Mouse (Mus musculus): ENCODE data around the gene Gucy2e.

Gene Gucy2e

DNA sequence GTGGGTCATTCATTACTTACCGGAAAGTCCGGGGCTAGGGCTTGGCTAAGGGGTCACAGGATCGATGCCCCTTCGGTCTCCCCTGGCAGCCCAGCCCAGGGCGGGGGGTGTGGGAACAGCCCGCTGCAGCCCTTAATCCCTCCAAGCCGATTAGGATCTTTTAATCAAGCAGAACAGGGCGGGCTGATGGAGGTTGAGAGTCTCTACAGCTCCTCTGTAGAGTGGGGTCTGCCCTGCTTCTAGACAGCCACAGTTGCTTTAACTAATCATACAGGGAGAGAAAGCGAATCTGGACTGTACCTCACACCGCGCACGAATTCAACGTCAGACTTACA is at the start of gene Gucy2e:
TSS of gene Gucy2e (minus strand) at position 111 of the 335 bp plus-strand sequence.
- peak; percentile 29 for DNase-seq (ENCODE audit: low read depth)

DNA sequence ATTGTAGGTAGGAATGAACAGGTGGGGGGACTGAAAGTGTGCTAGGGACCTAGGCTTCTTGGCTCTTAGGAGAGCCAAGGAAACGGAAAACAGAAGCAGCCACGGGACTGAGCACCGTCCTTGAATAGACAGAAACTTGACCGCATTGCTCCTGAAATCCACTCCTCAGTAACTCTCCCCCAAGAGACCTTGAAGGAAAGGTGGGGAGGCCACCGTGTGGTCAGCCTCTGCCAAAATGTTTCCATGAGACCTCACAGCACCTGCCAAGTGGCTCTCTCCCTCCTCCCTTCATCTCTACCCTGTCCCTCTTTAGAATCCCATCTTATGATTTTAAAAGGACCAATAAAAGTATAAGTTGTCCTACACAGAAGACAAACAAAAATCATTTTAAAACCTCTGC is 40.4 kb upstream of the Gucy2e start:
- no peak for DNase-seq (ENCODE audit: low read depth)

DNA sequence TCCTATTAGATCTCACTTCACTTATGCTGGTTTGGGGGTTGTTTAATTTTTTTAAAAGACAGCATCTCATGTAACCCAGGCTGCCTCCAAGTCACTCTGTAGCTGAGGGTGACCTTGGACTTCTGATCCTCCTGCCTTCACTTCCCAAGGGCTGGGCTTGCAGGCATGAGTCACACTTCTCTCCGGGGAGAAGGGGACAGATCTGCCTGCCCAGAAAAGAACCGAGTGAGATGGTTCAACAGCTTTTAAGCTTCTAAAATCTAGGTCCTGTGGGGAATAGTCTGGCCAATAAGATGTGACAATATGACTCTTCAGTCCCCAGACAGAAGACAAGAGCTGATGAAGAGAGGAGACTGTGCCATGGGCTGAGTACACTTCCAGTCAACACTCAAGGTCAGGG is 39.2 kb upstream of the Gucy2e start:
- no peak for DNase-seq (ENCODE audit: low read depth)

DNA sequence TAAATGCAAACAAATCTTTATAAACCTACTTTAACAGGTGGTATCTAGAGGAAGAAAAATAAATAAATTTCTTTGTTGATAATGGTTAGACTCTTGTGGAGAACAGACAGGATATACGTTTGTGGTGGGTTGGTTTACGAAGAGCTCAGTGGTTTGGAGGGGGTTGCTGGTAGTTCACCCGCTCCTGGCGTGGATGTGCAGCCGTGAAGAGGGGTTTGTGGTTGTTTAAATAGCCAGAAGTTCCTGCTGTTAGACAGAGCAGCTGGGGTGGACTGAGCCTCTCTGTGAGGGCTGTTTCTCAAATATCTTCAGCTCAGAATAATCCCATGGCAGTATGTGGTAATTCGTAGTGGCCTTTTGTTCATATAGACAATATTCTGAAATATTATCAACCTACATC is 38.8 kb upstream of the Gucy2e start:
- DNase-seq (ENCODE audit: low read depth), result no peak

DNA sequence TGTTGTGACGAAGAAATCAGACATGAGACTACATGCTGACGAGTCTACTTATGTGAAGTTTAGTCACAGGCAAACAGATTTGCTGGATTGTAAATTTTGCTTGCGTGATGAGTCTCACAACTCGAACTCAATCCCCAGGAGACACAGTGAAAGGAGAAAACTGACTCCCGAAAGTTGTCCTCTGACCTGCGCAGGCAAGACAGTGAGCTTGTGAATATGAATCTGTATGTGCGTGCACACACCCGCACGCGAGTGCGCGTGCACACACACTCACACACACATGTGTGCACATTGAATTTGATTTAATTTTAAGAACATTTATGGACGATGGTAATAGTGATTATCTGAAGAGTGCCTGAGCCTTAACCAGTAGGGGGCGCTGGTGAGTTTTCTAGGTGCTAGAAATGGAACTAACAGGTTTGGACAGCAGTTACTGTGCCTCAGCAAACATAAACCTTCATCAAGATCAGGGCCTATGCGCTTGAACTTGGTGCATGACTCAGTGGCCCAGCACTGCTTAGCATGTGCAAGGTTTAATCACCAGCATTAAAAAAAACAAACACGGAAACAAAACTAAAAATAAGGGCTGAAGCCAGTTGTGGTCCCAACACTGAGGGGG is 35.4 kb upstream of the Gucy2e start:
- DNase-seq (ENCODE audit: low read depth), result peak; percentile 93

DNA sequence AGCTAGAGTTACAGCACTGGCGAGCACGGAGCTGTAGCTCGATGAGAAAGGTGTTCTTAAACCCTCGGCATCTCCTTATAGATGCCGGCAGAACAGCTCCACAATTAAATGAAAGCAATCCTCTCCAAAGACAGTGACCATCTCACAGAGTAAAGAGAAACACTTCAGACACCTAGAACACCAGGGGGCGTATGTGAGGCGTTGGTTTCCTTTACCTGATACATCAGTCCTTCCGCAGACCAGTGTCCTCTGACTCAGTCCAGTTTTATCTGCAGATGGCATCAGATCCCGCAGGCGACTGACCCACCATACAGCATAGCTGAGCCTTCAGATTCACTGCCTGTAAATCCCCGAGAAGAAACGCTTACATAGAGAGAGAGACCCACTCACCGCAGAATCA is 32.7 kb upstream of the Gucy2e start:
- peak; percentile 92 for DNase-seq (ENCODE audit: low read depth)

DNA sequence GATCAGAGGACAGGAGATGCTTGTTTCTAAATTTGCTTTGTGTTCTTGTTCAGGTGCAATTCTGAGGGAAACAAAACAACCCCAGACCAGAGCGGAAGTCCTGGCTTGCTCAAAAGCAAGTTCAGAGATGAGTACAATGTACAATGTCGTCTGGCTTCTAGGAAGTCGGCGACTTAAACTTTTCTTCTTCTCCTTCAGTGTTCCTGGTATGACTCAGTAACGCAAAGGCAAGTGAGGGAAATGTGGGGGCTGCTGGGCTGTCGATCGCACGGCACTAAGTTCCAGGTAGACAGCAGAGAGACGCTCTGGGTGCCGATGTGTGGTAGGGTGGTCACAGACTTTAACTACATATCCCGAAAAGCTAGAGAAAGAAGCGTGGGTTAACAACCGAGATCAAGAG is 31.3 kb upstream of the Gucy2e start:
- DNase-seq (ENCODE audit: low read depth), result peak; percentile 86

DNA sequence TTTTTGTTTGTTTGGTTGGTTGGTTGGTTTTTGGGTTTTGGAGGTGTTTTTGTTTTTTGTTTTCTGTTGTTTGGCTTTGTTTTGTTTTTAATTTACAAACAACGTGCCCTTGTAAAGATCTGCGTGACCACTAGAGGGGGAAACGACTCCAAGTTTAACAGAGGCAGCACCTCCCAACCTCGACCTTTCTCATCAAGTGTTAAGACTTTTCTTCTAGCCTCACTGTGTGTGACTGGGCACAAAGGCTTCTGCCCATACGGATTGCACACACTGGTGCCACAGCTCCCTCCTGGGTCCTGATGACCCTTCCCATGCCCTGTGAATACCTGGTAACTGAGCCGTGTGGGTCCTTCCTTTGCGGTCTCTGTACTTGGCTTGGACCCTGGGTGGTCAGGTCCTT is 30.5 kb upstream of the Gucy2e start:
- DNase-seq (ENCODE audit: low read depth), result peak; percentile 92

DNA sequence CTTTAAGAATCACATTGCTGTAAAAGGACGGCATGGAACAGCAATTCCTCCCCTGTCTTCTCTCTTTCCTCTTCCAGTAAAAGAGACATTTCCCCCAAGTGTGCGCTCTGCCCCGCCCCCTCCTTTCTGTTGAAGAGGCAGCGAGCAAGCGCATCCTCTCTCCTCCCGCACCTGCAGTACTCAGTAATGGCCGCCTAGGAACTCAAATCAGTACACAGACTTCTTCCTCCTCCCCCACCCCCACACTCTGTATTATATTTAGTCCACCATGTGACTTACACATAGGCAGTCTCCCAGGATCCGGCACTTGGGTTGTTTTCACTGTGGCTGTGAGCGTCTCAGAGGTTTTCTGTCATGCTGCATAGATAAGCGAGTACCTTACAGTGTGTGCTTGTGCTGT is 29.4 kb upstream of the Gucy2e start:
- peak; percentile 90 for DNase-seq (ENCODE audit: low read depth)

DNA sequence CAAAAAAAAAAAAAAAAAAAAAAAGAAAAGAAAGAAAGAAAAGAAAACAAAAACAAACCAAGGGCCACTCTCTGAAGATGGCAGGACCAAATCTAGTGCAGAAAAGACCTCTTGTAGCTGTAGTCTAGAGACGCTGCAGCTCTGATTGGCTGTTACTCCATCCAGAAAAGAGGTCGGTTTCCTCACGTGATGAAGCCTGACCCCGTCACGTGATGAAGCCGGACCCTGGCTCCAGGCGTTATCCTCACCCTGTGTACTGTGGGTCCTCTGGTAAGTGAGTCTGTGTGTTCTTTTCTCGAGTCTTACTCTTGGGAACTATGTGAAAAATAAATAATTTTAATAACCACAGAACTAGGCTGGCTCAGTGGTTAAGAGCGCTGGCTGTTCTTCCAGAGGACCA is 28.6 kb upstream of the Gucy2e start:
- no peak for DNase-seq (ENCODE audit: low read depth)

DNA sequence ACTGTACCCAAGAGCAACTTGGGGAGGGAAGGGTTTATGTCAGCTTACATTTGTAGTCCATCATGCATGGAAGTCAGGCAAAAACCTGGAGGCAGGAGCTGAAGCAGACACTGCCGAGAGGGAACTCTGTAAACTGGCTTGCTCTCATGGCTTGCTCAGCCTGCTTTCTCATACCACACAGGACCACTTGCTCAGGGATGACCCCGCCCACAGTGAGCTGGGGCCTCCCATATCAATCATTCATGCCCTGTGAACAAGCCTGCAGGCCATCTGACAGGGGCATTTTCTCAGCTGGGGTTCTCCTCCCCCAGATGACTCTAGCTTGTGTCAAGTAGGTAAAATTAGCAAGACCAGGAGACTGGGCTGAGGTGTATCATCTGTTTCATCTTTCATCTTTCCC is 27.4 kb upstream of the Gucy2e start:
- no peak for DNase-seq (ENCODE audit: low read depth)

DNA sequence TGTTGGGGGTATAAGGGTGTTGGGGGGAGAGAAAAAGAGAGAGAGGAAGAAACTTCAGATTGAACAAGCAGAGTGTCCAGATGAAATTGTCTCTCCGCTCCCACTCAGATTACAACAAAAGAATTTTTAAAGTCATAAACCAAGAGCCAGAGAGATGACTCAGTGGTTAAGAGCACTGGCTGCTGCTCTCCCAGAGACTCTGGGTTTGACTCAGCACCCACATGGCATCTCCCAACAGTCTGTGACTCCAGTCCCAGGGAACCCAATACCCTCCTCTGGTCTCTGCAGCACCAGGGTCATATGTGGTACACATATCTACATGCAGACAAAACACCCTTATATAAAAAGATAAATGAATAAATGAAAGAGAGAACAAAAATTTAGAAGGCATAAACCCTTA is 23.3 kb upstream of the Gucy2e start:
- no peak for DNase-seq (ENCODE audit: low read depth)

DNA sequence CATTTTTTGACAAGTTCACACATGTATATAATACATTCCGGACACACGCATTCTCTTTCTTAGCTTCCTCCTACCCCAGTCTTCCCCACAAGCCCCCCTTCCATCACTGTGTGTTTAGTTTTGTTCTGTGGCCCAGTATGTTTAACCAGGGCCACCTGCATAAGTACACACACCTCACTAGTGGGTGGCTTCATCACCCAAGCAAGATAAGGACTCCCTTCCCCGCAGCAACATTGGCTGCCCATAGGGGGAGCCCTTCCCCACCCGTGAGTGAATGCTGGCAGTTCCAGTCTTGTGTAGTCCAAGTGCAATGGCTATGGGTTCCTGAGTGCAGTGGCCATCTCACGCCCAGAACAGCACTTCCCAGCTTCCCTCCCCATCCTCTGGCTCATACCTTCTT is 21.5 kb upstream of the Gucy2e start:
- DNase-seq (ENCODE audit: low read depth), result peak; percentile 91

DNA sequence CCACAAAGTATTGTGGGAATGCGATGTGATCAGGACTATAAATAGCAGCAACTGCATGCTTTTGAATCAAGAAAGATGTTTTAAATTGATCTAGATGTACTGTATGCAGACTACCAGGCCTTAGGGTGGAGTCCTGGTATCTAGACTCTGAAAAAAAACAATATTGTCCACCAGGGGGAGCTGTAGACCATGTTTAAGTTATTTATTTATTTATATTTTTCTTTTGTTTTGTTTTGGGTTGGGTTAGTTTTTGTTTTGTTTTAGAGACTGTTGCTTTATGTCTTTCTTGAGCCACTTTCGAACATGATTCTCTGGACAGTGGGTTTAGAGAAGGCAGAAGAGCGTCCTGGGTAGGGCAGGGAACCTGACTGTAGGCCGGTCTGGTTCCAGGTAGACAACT is 21.0 kb upstream of the Gucy2e start:
- peak; percentile 94 for DNase-seq (ENCODE audit: low read depth)

DNA sequence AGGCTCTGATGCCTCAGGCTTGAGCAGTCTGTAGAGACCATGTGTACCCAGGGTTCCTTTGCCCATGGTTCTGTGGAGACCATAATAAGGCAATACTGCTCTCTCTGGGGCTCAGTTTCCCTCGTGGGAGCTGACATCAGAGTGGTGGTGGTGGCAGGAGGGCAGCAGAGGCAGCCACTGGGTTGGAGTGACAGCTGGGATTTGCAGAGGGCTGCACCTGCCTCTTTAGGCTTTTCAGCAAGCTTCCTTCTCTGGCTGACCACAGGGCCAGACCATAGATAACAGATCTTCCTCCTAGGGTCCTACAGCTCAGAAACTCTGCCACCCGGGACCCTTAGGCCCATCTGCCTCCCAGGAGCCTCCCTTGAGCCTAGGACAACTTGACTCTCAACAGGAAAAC is 20.2 kb upstream of the Gucy2e start:
- DNase-seq (ENCODE audit: low read depth), result no peak

DNA sequence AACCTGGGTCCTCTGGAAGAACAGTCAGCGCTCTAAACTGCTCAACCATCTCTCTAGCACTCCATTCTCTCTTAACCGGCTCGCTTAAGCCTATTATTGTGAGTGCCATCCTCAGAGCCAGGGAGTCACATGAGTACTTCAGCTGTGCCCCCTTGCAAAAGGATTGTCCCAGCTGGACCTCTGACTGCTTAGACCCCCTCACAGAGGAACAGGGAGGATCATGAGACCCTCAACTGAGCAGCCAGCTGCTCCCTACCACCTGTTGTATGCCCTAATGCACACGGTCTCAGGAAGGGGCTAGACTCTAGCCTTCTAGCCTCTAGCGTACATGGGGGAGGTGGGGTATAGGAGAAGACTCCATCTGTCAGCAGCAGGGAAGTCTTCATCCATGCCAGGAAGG is 18.0 kb upstream of the Gucy2e start:
- DNase-seq (ENCODE audit: low read depth), result no peak

DNA sequence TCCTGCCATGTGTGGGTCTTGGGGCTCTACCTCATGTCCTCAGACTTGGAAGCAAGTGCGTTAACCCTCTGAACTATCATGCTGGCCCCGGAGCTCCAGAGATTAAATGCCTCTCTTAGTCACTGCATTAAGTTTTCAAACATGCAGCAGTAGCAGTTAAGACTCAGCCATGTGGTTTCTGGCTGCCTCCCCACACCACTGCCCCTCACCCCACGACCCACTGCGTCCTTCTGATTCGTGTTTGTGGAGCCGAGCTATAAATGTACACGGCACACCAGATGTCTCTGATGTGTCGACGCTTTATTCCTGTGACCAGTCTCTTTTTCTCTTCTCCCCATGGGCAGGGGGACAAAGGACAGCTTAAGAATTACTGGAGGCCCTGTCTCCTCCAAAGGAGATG is 16.3 kb upstream of the Gucy2e start:
- DNase-seq (ENCODE audit: low read depth), result no peak

DNA sequence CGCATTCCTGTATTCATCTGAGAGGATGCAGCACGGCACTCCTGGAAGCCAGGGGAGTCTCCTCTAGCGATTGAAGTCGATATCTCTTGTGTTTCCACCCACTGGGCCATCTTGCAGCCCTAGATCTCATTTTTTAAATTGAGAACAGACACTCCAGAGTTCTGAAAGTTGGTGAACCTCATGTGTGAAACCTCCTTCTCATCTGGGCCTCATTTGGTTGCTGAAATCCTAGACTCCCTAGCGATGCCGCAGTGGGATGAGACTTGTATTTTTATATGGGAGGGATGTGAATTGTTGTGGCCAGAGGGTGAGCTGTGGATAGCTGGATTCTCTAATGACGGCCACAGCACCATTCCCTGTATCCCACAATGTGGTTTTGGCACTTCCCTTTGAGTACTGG is 15.1 kb upstream of the Gucy2e start:
- DNase-seq (ENCODE audit: low read depth), result no peak

DNA sequence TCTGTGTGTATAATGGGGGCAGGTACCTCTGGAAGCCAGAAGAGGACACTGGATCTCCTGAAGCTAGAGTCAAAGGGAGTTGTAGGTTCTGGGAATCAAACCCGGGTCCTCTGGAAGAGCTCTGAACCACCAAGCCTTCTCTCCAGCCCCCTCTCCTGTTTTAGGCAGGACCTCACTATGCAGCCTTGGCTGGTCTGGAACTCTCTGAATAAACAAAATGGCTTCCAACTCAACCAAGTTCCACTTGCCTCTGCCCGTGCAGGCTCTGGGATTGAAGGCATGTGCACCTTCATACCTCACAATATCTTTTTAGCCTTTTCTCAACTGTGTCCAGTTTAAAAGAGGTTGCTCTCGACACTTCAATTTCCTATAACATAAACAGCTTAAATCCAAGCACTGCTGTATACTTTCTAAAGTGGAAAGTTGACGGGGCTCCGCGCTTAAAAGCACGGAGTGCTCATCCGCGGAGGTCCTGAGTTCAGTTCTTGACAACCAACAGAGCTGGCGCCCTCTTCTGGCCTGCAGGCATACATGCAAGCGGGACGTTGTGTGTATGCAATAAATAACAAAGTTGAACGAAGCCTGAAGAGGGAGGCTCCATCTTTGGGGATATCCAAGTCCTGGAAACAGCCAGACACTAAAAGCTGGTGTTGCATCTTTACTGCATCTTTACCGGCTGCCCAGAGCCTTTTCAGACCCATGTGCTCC is 14.5 kb upstream of the Gucy2e start:
- DNase-seq (ENCODE audit: low read depth), result peak; percentile 75

DNA sequence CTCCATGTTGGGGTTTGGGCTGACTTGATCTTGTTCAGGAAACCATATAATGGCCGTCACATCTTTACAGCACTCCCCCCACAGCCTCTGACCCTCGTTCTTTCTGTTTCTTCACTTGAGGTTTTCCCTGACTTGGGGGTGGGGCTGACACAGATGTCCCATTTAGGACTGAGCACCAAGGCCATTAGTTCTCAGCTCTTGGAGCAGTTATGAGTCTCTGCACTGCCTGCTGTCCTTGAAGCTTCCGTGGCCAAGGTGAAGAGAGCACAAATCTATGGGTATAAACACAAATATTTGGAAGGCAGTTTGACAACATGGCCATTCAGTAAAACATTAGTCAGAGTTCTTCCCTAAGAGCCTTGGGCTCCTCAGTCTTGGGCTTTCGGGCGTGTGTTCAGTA is 13.3 kb upstream of the Gucy2e start:
- DNase-seq (ENCODE audit: low read depth), result no peak

DNA sequence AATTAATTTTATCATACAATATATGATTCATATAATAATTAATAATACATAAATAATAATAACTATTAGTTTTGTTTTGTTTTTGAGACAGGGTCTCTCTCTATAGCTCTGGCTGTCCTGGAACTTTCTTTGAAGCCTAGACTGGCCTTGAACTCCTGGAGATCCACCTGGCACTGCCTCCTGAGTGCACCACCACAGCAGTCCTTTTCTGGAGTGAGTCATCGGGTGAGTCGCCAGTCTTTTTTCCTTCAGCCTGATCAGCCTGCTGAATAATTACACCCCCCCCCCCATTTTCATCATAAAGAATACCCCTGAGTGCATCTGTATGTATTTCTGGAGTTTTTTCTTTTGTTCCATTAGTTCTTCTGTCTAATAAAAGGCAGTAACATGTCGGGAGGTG is 12.3 kb upstream of the Gucy2e start:
- DNase-seq (ENCODE audit: low read depth), result no peak

DNA sequence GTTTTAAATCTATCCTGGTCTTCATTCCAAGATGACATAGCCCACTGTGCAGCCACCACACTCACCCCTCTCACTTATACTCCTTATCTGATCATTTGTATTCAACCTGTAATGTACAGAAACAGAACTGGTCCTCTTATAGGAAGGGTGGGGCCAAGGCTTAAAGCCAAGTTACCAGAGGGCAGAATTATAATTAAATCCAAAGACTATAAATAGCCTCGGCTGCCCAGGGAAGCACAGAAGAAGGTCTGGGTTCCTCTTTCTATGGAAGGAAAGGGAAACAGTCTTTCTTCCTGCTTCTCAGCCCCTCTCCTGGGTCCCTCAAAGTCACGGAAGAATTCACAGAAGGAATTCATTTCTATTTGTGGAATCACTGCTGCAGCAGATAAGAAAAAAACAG is 8.8 kb upstream of the Gucy2e start:
- DNase-seq (ENCODE audit: low read depth), result no peak

DNA sequence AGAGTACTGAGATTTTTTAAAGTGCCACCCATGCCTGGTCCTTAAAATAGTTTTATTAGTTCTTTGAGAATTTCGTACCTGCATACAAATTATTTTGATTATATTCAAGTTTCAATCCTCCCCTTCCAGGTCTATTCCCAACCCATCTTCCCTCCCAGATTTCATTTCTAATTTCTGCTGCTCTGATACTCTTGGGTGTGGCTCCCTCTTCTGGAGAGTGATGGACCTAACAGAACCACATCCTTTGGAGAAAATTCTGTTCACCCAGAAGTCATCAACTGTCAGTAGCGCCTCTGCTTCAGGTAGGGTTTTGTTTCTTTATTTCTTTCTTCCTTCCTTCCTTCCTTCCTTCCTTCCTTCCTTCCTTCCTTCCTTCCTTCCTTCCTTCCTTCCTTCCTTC is 8.1 kb upstream of the Gucy2e start:
- DNase-seq (ENCODE audit: low read depth), result peak; percentile 76
